Mouse (Mus musculus) heart, embryonic 13.5 days (tissue): Measurements from ENCODE around the gene Pycr1. TPM values are rescaled to one million over a fixed set of nuclear protein-coding genes. Genes with fewer than 3 reads are reported as not detected.

Experiments
- ATAC-seq: fragments of 200-750 bp; cut with Nextera tagmentation; 2 replicates; pipeline ENCODE4 v1.8.0; 2017; ENCODE audit warnings: moderate TSS enrichment; ENCODE audit not compliant: insufficient number of reproducible peaks, low FRiP score, low TSS enrichment; ENCODE audit errors: extremely low read depth
- H3K27ac ChIP-seq: fragments of 300-500 bp; sonication (generic); replicated peaks from 2 replicates; pipeline ENCODE4 v1.5.1; 2015; ENCODE audit warnings: moderate library complexity, mild to moderate bottlenecking, inconsistent platforms
- H3K27me3 ChIP-seq: fragments of 300-500 bp; sonication (generic); replicated peaks from 2 replicates; pipeline ENCODE4 v1.6.1; 2015; ENCODE audit warnings: mild to moderate bottlenecking, inconsistent platforms
- H3K36me3 ChIP-seq: fragments of 300-500 bp; sonication (generic); 2 replicates; pipeline ENCODE4 v1.6.1; 2015; ENCODE audit warnings: mild to moderate bottlenecking, inconsistent platforms
- H3K4me1 ChIP-seq: fragments of 300-500 bp; sonication (generic); 2 replicates; pipeline ENCODE4 v1.6.1; 2015; ENCODE audit warnings: inconsistent platforms
- H3K4me2 ChIP-seq: fragments of 300-500 bp; sonication (generic); 2 replicates; pipeline ENCODE4 v1.6.1; 2015; ENCODE audit warnings: inconsistent platforms, mild to moderate bottlenecking, moderate library complexity
- H3K4me3 ChIP-seq: fragments of 300-500 bp; sonication (generic); 2 replicates; pipeline ENCODE4 v1.5.1; 2015; ENCODE audit warnings: moderate library complexity, mild to moderate bottlenecking, inconsistent platforms
- H3K9ac ChIP-seq: fragments of 300-500 bp; sonication (generic); 2 replicates; pipeline ENCODE4 v1.6.1; 2015; ENCODE audit warnings: inconsistent platforms, mild to moderate bottlenecking, moderate library complexity
- H3K9me3 ChIP-seq: fragments of 300-500 bp; sonication (generic); 2 replicates; pipeline ENCODE4 v1.6.1; 2016; ENCODE audit warnings: inconsistent platforms
- WGBS: fragments of 180-500 bp; shearing (Covaris S2); methylation state at CpG from one replicate; pipeline ENCODE4 v1.1.7; 2015; ENCODE audit warnings: mixed read lengths; 5-methylcytosine and 5-hydroxymethylcytosine counted together
- polyA plus RNA-seq: library from polyadenylated mRNA; unstranded; fragments of >200 nt; fragmentation: Nextera tagmentation; extraction: Ambion mirVana; gene quantifications from 2 replicates; pipeline ENCODE4 v1.2.1, GENCODE M21; 2015

Pycr1 gene
- polyA plus RNA-seq, 1 experiment from 2014 or later = 23.5 TPM

- Histone ChIP-seq H3K4me2 (peak overlapping the region; percentile 76), H3K4me3 (peak overlapping the region; percentile 93), H3K9me3 (no peaks in the 10 kb centered on the region), H3K27ac (peak overlapping the region; percentile 91), H3K9ac (peak overlapping the region; percentile 97), H3K36me3 (peaks cover 16% of the 10 kb centered on the region), H3K27me3 (no peaks in the 10 kb centered on the region), H3K4me1 (peaks cover 44% of the 10 kb centered on the region)
- under 1% methylated on average over 91 of the region's 116 CpGs for WGBS
- peak; percentile 67 for ATAC-seq
Measured at GRCm38 (mm10) chr11:120632559-120633519, 10.7 kb downstream of the Pycr1 start.

GRCm38 (mm10) chr11:120631726-120632448 lies 11.7 kb downstream of the Pycr1 start:
- 54% methylated on average over 4 of the region's 4 CpGs for WGBS
- H3K27ac ChIP-seq = peak overlapping the region; percentile 91

GRCm38 (mm10) chr11:120630881-120631725 lies 12.5 kb downstream of the Pycr1 start:
- WGBS = 30% methylated on average over 7 of the region's 7 CpGs
- peaks cover 30% of the 10 kb centered on the region for H3K36me3 ChIP-seq
- H3K4me3 ChIP-seq = peak overlapping the region; percentile 93

More at GRCm38 (mm10) chr11:120631726-120632448, 11.7 kb downstream of the Pycr1 start:
- Histone ChIP-seq H3K36me3 (peaks cover 26% of the 10 kb centered on the region), H3K4me1 (peaks cover 44% of the 10 kb centered on the region), H3K4me3 (peak overlapping the region; percentile 93), H3K9me3 (no peaks in the 10 kb centered on the region), H3K4me2 (peak overlapping the region; percentile 76), H3K27me3 (no peaks in the 10 kb centered on the region), H3K9ac (peak overlapping the region; percentile 97)
- ATAC-seq = no peak

GRCm38 (mm10) chr11:120630401-120630871 lies 13.1 kb downstream of the Pycr1 start:
- H3K9ac ChIP-seq = peak overlapping the region; percentile 97
- peak overlapping the region; percentile 91 for H3K27ac ChIP-seq
- peak overlapping the region; percentile 93 for H3K4me3 ChIP-seq
- no peak for ATAC-seq
- no peaks in the 10 kb centered on the region for H3K9me3 ChIP-seq
- WGBS = 39% methylated on average over 5 of the region's 5 CpGs
- peaks cover 48% of the 10 kb centered on the region for H3K4me1 ChIP-seq
- H3K27me3 ChIP-seq = no peaks in the 10 kb centered on the region
- H3K36me3 ChIP-seq = peaks cover 30% of the 10 kb centered on the region
- peak overlapping the region; percentile 76 for H3K4me2 ChIP-seq

More at GRCm38 (mm10) chr11:120630881-120631725, 12.5 kb downstream of the Pycr1 start:
- ATAC-seq = no peak
- Histone ChIP-seq H3K4me2 (peak overlapping the region; percentile 76), H3K9ac (peak overlapping the region; percentile 97), H3K9me3 (no peaks in the 10 kb centered on the region), H3K27ac (peak overlapping the region; percentile 91), H3K4me1 (peaks cover 44% of the 10 kb centered on the region), H3K27me3 (no peaks in the 10 kb centered on the region)

- WGBS = 14% methylated on average over 7 of the region's 7 CpGs
- peak; percentile 16; the same call in 1 of the 2 replicates for ATAC-seq
- Histone ChIP-seq H3K27me3 (no peaks in the 10 kb centered on the region), H3K27ac (peak overlapping the region; percentile 91), H3K9ac (peak overlapping the region; percentile 97), H3K4me1 (peaks cover 53% of the 10 kb centered on the region), H3K9me3 (no peaks in the 10 kb centered on the region), H3K36me3 (peaks cover 30% of the 10 kb centered on the region), H3K4me3 (peak overlapping the region; percentile 93), H3K4me2 (peak overlapping the region; percentile 76)
Measured at GRCm38 (mm10) chr11:120629911-120630310, 13.7 kb downstream of the Pycr1 start.

- Histone ChIP-seq H3K27me3 (no peaks in the 10 kb centered on the region), H3K4me3 (peak overlapping the region; percentile 93), H3K27ac (peak overlapping the region; percentile 91), H3K36me3 (peaks cover 30% of the 10 kb centered on the region), H3K9ac (peak overlapping the region; percentile 97), H3K4me2 (peak overlapping the region; percentile 76), H3K9me3 (no peaks in the 10 kb centered on the region), H3K4me1 (peaks cover 52% of the 10 kb centered on the region)
- no peak for ATAC-seq
- 78% methylated on average over 23 of the region's 23 CpGs for WGBS
Measured at GRCm38 (mm10) chr11:120629341-120629730, 14.2 kb downstream of the Pycr1 start.

GRCm38 (mm10) chr11:120628601-120629340 lies 14.8 kb downstream of the Pycr1 start:
- Histone ChIP-seq H3K9ac (peak overlapping the region; percentile 97; the same call in 1 of the 2 replicates), H3K4me2 (peak overlapping the region; percentile 76), H3K4me1 (peaks cover 52% of the 10 kb centered on the region), H3K27me3 (no peaks in the 10 kb centered on the region), H3K36me3 (peaks cover 30% of the 10 kb centered on the region), H3K27ac (peak overlapping the region; percentile 91; the same call in 1 of the 2 replicates), H3K4me3 (peak overlapping the region; percentile 93), H3K9me3 (no peaks in the 10 kb centered on the region)
- WGBS = 93% methylated on average over 23 of the region's 23 CpGs
- ATAC-seq = no peak

- Histone ChIP-seq H3K9ac (peak overlapping the region; percentile 24; the same call in 1 of the 2 replicates), H3K4me2 (peak overlapping the region; percentile 96; the same call in 1 of the 2 replicates), H3K4me3 (no peak overlapping the region), H3K27ac (no peak overlapping the region), H3K9me3 (no peaks in the 10 kb centered on the region), H3K36me3 (peaks cover 38% of the 10 kb centered on the region), H3K4me1 (peaks cover 58% of the 10 kb centered on the region), H3K27me3 (no peaks in the 10 kb centered on the region)
- 84% methylated on average over 22 of the region's 22 CpGs for WGBS
- ATAC-seq = no peak
Measured at GRCm38 (mm10) chr11:120627468-120628300, 15.9 kb downstream of the Pycr1 start.

- Histone ChIP-seq H3K4me2 (peak overlapping the region; percentile 96; the same call in 1 of the 2 replicates), H3K9ac (peak overlapping the region; percentile 24; the same call in 1 of the 2 replicates), H3K27ac (no peak overlapping the region), H3K27me3 (no peaks in the 10 kb centered on the region), H3K4me3 (0 out of 2 replicates have a peak overlapping the region, but pooled peaks have one; percentile 1), H3K4me1 (peaks cover 52% of the 10 kb centered on the region), H3K9me3 (no peaks in the 10 kb centered on the region), H3K36me3 (peaks cover 46% of the 10 kb centered on the region)
- ATAC-seq = no peak
- WGBS = 85% methylated on average over 11 of the region's 11 CpGs
Measured at GRCm38 (mm10) chr11:120626785-120627467, 16.6 kb downstream of the Pycr1 start.
